Mouse (Mus musculus) induced T-regulatory cell, adult 2 months (primary cell): ENCODE results near the gene Mfsd4a.

Source experiments
- DNase-seq: peaks from one replicate; pipeline ENCODE4 v3.0.0-alpha.2; 2012; ENCODE audit warnings: low read depth

Mfsd4a gene

GRCm38 (mm10) chr1:132067261-132068255 is at the start of gene Mfsd4a:
Mfsd4a (minus strand) TSS chr1:132068062.
- peak; percentile 22 for DNase-seq

- DNase-seq: peak; percentile 75
Measured at GRCm38 (mm10) chr1:132116606-132117005, 48.7 kb upstream of the Mfsd4a start.

GRCm38 (mm10) chr1:132113098-132113497 is 45.2 kb upstream of the Mfsd4a start:
- no peak for DNase-seq

GRCm38 (mm10) chr1:132112426-132112825 is 44.6 kb upstream of the Mfsd4a start:
- DNase-seq: no peak

- no peak for DNase-seq
Measured at GRCm38 (mm10) chr1:132111411-132111810, 43.5 kb upstream of the Mfsd4a start.

GRCm38 (mm10) chr1:132109368-132109767 is 41.5 kb upstream of the Mfsd4a start:
- DNase-seq: no peak

- no peak for DNase-seq
Measured at GRCm38 (mm10) chr1:132104353-132104752, 36.5 kb upstream of the Mfsd4a start.

GRCm38 (mm10) chr1:132101953-132102697 is 34.3 kb upstream of the Mfsd4a start:
- DNase-seq: no peak

GRCm38 (mm10) chr1:132099775-132100174 is 31.9 kb upstream of the Mfsd4a start:
- no peak for DNase-seq

GRCm38 (mm10) chr1:132099016-132099415 is 31.2 kb upstream of the Mfsd4a start:
- no peak for DNase-seq

- no peak for DNase-seq
Measured at GRCm38 (mm10) chr1:132098076-132098475, 30.2 kb upstream of the Mfsd4a start.

- DNase-seq: no peak
Measured at GRCm38 (mm10) chr1:132095356-132096004, 27.6 kb upstream of the Mfsd4a start.

- DNase-seq: no peak
Measured at GRCm38 (mm10) chr1:132093269-132093668, 25.4 kb upstream of the Mfsd4a start.

GRCm38 (mm10) chr1:132090266-132090665 is 22.4 kb upstream of the Mfsd4a start:
- no peak for DNase-seq

GRCm38 (mm10) chr1:132089767-132090166 is 21.9 kb upstream of the Mfsd4a start:
- DNase-seq: no peak

GRCm38 (mm10) chr1:132088181-132088671 is 20.4 kb upstream of the Mfsd4a start:
- no peak for DNase-seq

- no peak for DNase-seq
Measured at GRCm38 (mm10) chr1:132085181-132086049, 17.6 kb upstream of the Mfsd4a start.

- no peak for DNase-seq
Measured at GRCm38 (mm10) chr1:132078413-132078812, 10.6 kb upstream of the Mfsd4a start.

GRCm38 (mm10) chr1:132075576-132075975 is 7.7 kb upstream of the Mfsd4a start:
- DNase-seq: no peak

GRCm38 (mm10) chr1:132070659-132071058 is 2.8 kb upstream of the Mfsd4a start:
- no peak for DNase-seq

- no peak for DNase-seq
Measured at GRCm38 (mm10) chr1:132069436-132069835, 1.6 kb upstream of the Mfsd4a start.
